Mouse (Mus musculus): ENCODE results near the gene Dcxr. TPM values are rescaled to one million over a fixed set of nuclear protein-coding genes. Genes with fewer than 3 reads are reported as not detected.
A peak's percentile ranks its signal among the peaks of the same experiment; 100 is the strongest.
"Not testable (repeated sequence)": the region's sequence is repeated elsewhere in the genome, so short reads cannot be mapped to it uniquely, and the experiment has no call there.

Gene Dcxr
- polyA plus RNA-seq, 1 experiment: 21.2 TPM

DNA sequence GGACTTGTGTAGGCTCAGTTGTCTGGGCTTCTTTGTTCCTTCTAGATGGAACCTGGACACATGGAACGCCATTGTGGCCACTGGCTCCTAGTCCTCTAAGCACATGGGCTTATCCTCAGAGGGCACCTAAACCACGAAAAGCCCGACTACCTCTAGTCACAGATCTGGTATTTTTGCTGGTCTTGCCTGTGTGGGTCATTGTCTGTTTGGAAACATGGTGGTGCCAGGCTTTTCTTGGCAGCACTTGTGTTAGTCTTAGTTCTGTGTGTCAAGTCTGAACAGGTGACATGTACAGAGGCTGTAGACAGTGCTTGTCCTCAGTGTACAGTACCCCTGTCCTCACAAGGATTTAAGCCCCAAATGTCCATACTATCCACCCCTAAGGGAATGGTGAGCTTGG, 43.5 kb downstream of the Dcxr start:
- Histone ChIP-seq H3K36me3 (ENCODE audit: control insufficient read depth, insufficient read depth) (peaks cover 14% of the 10 kb centered on the region), H3K79me2 (ENCODE audit: control insufficient read depth, insufficient read depth) (no peaks in the 10 kb centered on the region), H3K27me3 (ENCODE audit: control insufficient read depth, insufficient read depth, insufficient read length) (no peaks in the 10 kb centered on the region), H3K4me3 (no peak overlapping the region), H3ac (ENCODE audit: control insufficient read depth, insufficient read length) (no peak overlapping the region), H3K4me2 (ENCODE audit: low read depth) (peak overlapping the region; percentile 56)
- TF ChIP-seq MYOD1 (IDR thresholded peaks at IDR 0.05; ENCODE audit: control insufficient read depth in 1 of 3, insufficient read length in 2 of 3, low read depth in 2 of 3): peak in 1 of 3 experiments; percentile 30
- no peak for TF ChIP-seq MAX (IDR thresholded peaks at IDR 0.05; ENCODE audit: low read depth)

DNA sequence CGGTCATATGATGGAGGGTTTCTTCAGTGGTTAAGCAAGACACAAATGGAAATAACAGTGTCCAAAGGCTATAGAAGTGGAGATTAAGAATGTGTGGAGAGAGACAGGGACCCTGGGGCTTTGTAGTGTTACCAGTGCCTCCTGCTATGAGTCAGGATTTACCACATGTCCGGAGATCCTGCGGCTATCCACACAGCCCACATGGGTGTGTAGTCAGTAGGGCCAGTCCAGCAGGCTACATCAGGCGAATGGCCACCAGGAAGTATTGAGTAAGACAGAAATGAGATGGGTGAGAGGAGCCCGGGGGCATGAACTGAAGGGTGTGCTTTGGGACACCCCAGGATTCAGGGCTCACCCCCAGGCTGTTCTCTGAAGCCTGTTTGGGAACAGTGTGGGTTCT, 44.4 kb downstream of the Dcxr start:
- peak; percentile 23 for TF ChIP-seq USF1 (IDR thresholded peaks at IDR 0.05; ENCODE audit: low read depth)
- TF ChIP-seq POLR2A (IDR thresholded peaks at IDR 0.05; ENCODE audit: insufficient read length, low read depth): no peak
- no peak for TF ChIP-seq POLR2AphosphoS2 (IDR thresholded peaks at IDR 0.05; ENCODE audit: insufficient read length, low read depth)
- peak in 1 of 3 experiments; percentile 56 for TF ChIP-seq MYOD1 (IDR thresholded peaks at IDR 0.05; ENCODE audit: control insufficient read depth in 1 of 3, insufficient read length in 2 of 3, low read depth in 2 of 3)
- peak; percentile 66 for TF ChIP-seq CEBPB (IDR thresholded peaks at IDR 0.05; ENCODE audit: insufficient read depth, poor library complexity, severe bottlenecking)
- TF ChIP-seq MYOG (IDR thresholded peaks at IDR 0.05; ENCODE audit: control insufficient read depth in 1 of 3, insufficient read depth in 1 of 3, insufficient read length in 2 of 3, low read depth in 2 of 3): peak in 1 of 3 experiments; percentile 56
- H3K4me3 ChIP-seq: no peak overlapping the region
- no peaks in the 10 kb centered on the region for H3K27me3 ChIP-seq (ENCODE audit: control insufficient read depth, insufficient read depth, insufficient read length)
- H3K4me2 ChIP-seq (ENCODE audit: low read depth): peak overlapping the region; percentile 56
- H3ac ChIP-seq (ENCODE audit: control insufficient read depth, insufficient read length): no peak overlapping the region
- peaks cover 7% of the 10 kb centered on the region for H3K36me3 ChIP-seq (ENCODE audit: control insufficient read depth, insufficient read depth)
- no peaks in the 10 kb centered on the region for H3K79me2 ChIP-seq (ENCODE audit: control insufficient read depth, insufficient read depth)

GRCm38 (mm10) chr11:120679909-120680308, 47.2 kb downstream of the Dcxr start:
- Histone ChIP-seq H3ac (ENCODE audit: control insufficient read depth, insufficient read length) (no peak overlapping the region), H3K4me3 (no peak overlapping the region), H3K4me2 (ENCODE audit: low read depth) (no peak overlapping the region), H3K27me3 (ENCODE audit: control insufficient read depth, insufficient read depth, insufficient read length) (no peaks in the 10 kb centered on the region), H3K36me3 (ENCODE audit: control insufficient read depth, insufficient read depth) (peaks cover 7% of the 10 kb centered on the region), H3K79me2 (ENCODE audit: control insufficient read depth, insufficient read depth) (no peaks in the 10 kb centered on the region)
- no peak for TF ChIP-seq TCF3 (IDR thresholded peaks at IDR 0.05; ENCODE audit: insufficient read length, low read depth)
- no peak for TF ChIP-seq POLR2AphosphoS2 (IDR thresholded peaks at IDR 0.05; ENCODE audit: insufficient read length, low read depth)
- TF ChIP-seq MYOG (IDR thresholded peaks at IDR 0.05; ENCODE audit: control insufficient read depth in 1 of 3, insufficient read depth in 1 of 3, insufficient read length in 2 of 3, low read depth in 2 of 3): no peak
- no peak for TF ChIP-seq MYOD1 (IDR thresholded peaks at IDR 0.05; ENCODE audit: control insufficient read depth in 1 of 3, insufficient read length in 2 of 3, low read depth in 2 of 3)
- no peak for TF ChIP-seq USF1 (IDR thresholded peaks at IDR 0.05; ENCODE audit: low read depth)

- H3K4me2 ChIP-seq (ENCODE audit: low read depth): no peak overlapping the region
- TF ChIP-seq TCF12 (IDR thresholded peaks at IDR 0.05; ENCODE audit: insufficient read depth, poor library complexity, severe bottlenecking): no peak
- no peak for TF ChIP-seq MYOG (IDR thresholded peaks at IDR 0.05; ENCODE audit: control insufficient read depth in 1 of 3, insufficient read depth in 1 of 3, insufficient read length in 2 of 3, low read depth in 2 of 3)
- no peak for TF ChIP-seq CEBPB (IDR thresholded peaks at IDR 0.05; ENCODE audit: insufficient read depth, poor library complexity, severe bottlenecking)
- no peak for TF ChIP-seq MAX (IDR thresholded peaks at IDR 0.05; ENCODE audit: low read depth)
- no peak for TF ChIP-seq POLR2A (IDR thresholded peaks at IDR 0.05; ENCODE audit: insufficient read length, low read depth)
- no peak overlapping the region for H3K4me3 ChIP-seq
- no peaks in the 10 kb centered on the region for H3K27me3 ChIP-seq (ENCODE audit: control insufficient read depth, insufficient read depth, insufficient read length)
- H3K79me2 ChIP-seq (ENCODE audit: control insufficient read depth, insufficient read depth): no peaks in the 10 kb centered on the region
- H3ac ChIP-seq (ENCODE audit: control insufficient read depth, insufficient read length): no peak overlapping the region
- peaks cover 7% of the 10 kb centered on the region for H3K36me3 ChIP-seq (ENCODE audit: control insufficient read depth, insufficient read depth)
Measured at GRCm38 (mm10) chr11:120676951-120677350, 50.1 kb downstream of the Dcxr start.

GRCm38 (mm10) chr11:120675875-120676274, 51.2 kb downstream of the Dcxr start:
- H3K79me2 ChIP-seq (ENCODE audit: control insufficient read depth, insufficient read depth); H3K36me3 ChIP-seq (ENCODE audit: control insufficient read depth, insufficient read depth); H3K4me2 ChIP-seq (ENCODE audit: low read depth); H3ac ChIP-seq (ENCODE audit: control insufficient read depth, insufficient read length); H3K4me3 ChIP-seq; H3K27me3 ChIP-seq (ENCODE audit: control insufficient read depth, insufficient read depth, insufficient read length): not testable (repeated sequence)

Other genes starting within 250 kb of the Dcxr start
- 218 TPM for gene Mrpl12, start 242.7 kb downstream of the Dcxr start, polyA plus RNA-seq (2012; fragmentation: generic; extraction: Trizol)
- gene Slc25a10, start 235.4 kb downstream of the Dcxr start, polyA plus RNA-seq (2012; fragmentation: generic; extraction: Trizol): 43.8 TPM
- gene Gcgr, start 196.6 kb downstream of the Dcxr start, polyA plus RNA-seq (2012; fragmentation: generic; extraction: Trizol): 0.05 TPM
- 237 TPM for gene Mcrip1, start 177.6 kb downstream of the Dcxr start, polyA plus RNA-seq (2012; fragmentation: generic; extraction: Trizol)
- 1.0 TPM for gene Ppp1r27, start 176.1 kb downstream of the Dcxr start, polyA plus RNA-seq (2012; fragmentation: generic; extraction: Trizol)
- 444 TPM for gene P4hb, start 154.0 kb downstream of the Dcxr start, polyA plus RNA-seq (2012; fragmentation: generic; extraction: Trizol)
- gene Arhgdia, start 145.7 kb downstream of the Dcxr start, polyA plus RNA-seq (2012; fragmentation: generic; extraction: Trizol): 837 TPM
- 113 TPM for gene Alyref, start 128.9 kb downstream of the Dcxr start, polyA plus RNA-seq (2012; fragmentation: generic; extraction: Trizol)
- 184 TPM for gene Anapc11, start 128.9 kb downstream of the Dcxr start, polyA plus RNA-seq (2012; fragmentation: generic; extraction: Trizol)
- gene Npb, start 118.8 kb downstream of the Dcxr start, polyA plus RNA-seq (2012; fragmentation: generic; extraction: Trizol): 0.32 TPM
- 117 TPM for gene Pcyt2, start 109.3 kb downstream of the Dcxr start, polyA plus RNA-seq (2012; fragmentation: generic; extraction: Trizol)
- gene Sirt7, start 102.0 kb downstream of the Dcxr start, polyA plus RNA-seq (2012; fragmentation: generic; extraction: Trizol): 29.9 TPM
- 43.1 TPM for gene Mafg, start 93.7 kb downstream of the Dcxr start, polyA plus RNA-seq (2012; fragmentation: generic; extraction: Trizol)
- gene Pycr1, start 83.5 kb downstream of the Dcxr start, polyA plus RNA-seq (2012; fragmentation: generic; extraction: Trizol): 56.9 TPM
- gene Myadml2, start 79.1 kb downstream of the Dcxr start, polyA plus RNA-seq (2012; fragmentation: generic; extraction: Trizol): 4.6 TPM
- 0.19 TPM for gene Notum, start 66.1 kb downstream of the Dcxr start, polyA plus RNA-seq (2012; fragmentation: generic; extraction: Trizol)
- 65.9 TPM for gene Aspscr1, start 54.3 kb downstream of the Dcxr start, polyA plus RNA-seq (2012; fragmentation: generic; extraction: Trizol)
- 42.5 TPM for gene Cenpx, start 13.5 kb downstream of the Dcxr start, polyA plus RNA-seq (2012; fragmentation: generic; extraction: Trizol)
- gene Lrrc45, start 13.4 kb downstream of the Dcxr start, polyA plus RNA-seq (2012; fragmentation: generic; extraction: Trizol): 10.6 TPM
- gene Rac3, start 5.8 kb downstream of the Dcxr start, polyA plus RNA-seq (2012; fragmentation: generic; extraction: Trizol): 1.9 TPM
- 183 TPM for gene Cbr2, start 4.8 kb upstream of the Dcxr start, polyA plus RNA-seq (2012; fragmentation: generic; extraction: Trizol)
- gene Hmga1b, start 35.5 kb upstream of the Dcxr start, polyA plus RNA-seq (2012; fragmentation: generic; extraction: Trizol): 130 TPM
- 19.7 TPM for gene Rfng, start 56.9 kb upstream of the Dcxr start, polyA plus RNA-seq (2012; fragmentation: generic; extraction: Trizol)
- gene Gps1, start 57.0 kb upstream of the Dcxr start, polyA plus RNA-seq (2012; fragmentation: generic; extraction: Trizol): 179 TPM
- gene Dus1l, start 69.1 kb upstream of the Dcxr start, polyA plus RNA-seq (2012; fragmentation: generic; extraction: Trizol): 58.3 TPM
- 226 TPM for gene Fasn, start 97.3 kb upstream of the Dcxr start, polyA plus RNA-seq (2012; fragmentation: generic; extraction: Trizol)
- gene Ccdc57, start 205.6 kb upstream of the Dcxr start, polyA plus RNA-seq (2012; fragmentation: generic; extraction: Trizol): 1.8 TPM
- 9.7 TPM for gene Slc16a3, start 221.2 kb upstream of the Dcxr start, polyA plus RNA-seq (2012; fragmentation: generic; extraction: Trizol)

All from myocyte (in vitro differentiated cells).